Mouse (Mus musculus) embryonic fibroblast, embryonic 13.5 days (primary cell): ENCODE data around the gene Sdcbp2.

Source experiments
- CTCF ChIP-seq: IDR thresholded peaks from 2 replicates; pipeline ENCODE4 v1.5.1; 2011; ENCODE audit warnings: mild to moderate bottlenecking, control low read depth, low read length, moderate library complexity, borderline replicate concordance; ENCODE audit not compliant: insufficient read depth
- POLR2A ChIP-seq: IDR thresholded peaks from 2 replicates; pipeline ENCODE4 v1.6.1; 2011; ENCODE audit warnings: low read depth, mild to moderate bottlenecking, control low read depth, low read length, moderate library complexity

GRCm38 (mm10) chr2:151536618-151536974 lies 35.8 kb upstream of the Sdcbp2 start:
- no peak for TF ChIP-seq CTCF
- no peak for TF ChIP-seq POLR2A
